Mouse (Mus musculus): Measurements from ENCODE around the gene Zfp146. TPM values are rescaled to one million over a fixed set of nuclear protein-coding genes. Genes with fewer than 3 reads are reported as not detected.

Gene Zfp146
- total and polyA plus RNA-seq, 3 experiments = 42.0 to 45.0 (median 43.1) TPM

DNA sequence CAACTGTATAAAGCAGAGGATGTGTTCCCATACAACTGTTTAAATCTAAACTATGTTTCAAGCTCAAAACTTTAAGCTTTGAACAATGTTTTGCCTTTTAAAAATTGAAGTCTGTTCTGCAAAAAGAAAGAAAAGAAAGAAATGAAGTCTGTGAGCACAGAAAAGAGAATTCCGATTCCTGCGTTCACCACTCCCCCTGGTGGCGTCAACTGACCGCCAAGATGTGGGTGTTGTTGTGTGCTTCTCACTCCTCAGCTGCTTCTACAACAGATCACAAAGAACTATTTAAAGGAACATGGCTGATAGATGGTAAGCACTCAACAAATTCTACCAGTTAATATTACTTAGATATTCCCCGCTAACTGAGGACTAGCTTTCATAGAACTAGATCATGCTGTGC lies 6.4 kb downstream of the Zfp146 start:
- Histone ChIP-seq H3K27me3 (replicated peaks) (no peaks in the 10 kb centered on the region), H3K4me3 (replicated peaks in 1 of 3; ENCODE audit: low read depth in 2 of 3, low read length in 2 of 3, poor library complexity in 1 of 3) (no peak overlapping the region), H3K27ac (ENCODE audit: insufficient read depth, low read depth) (no peak overlapping the region), H3K4me1 (ENCODE audit: control insufficient read depth in 1 of 2, insufficient read depth in 2 of 2) (peaks cover 0 to 6% of the 10 kb centered on the region in 2 experiments; a peak in 1 of 4 replicates), H3K4me2 (ENCODE audit: insufficient read depth, low read depth, poor library complexity, severe bottlenecking) (no peak overlapping the region), H3K9me3 (replicated peaks; ENCODE audit: low read length) (peaks cover 88% of the 10 kb centered on the region), H3K79me2 (replicated peaks; ENCODE audit: control insufficient read depth, extremely low read depth, insufficient read depth, poor library complexity, severe bottlenecking) (peaks cover 58% of the 10 kb centered on the region), H3K9ac (ENCODE audit: insufficient read depth, low read depth) (no peak overlapping the region), H3K36me3 (replicated peaks in 1 of 2; ENCODE audit: control insufficient read depth in 1 of 2, insufficient read depth in 1 of 2, low read length in 1 of 2) (peaks cover 68 to 94% of the 10 kb centered on the region in 2 experiments)
- DNase-seq (ENCODE audit: extremely low read depth) = no peak
- dilution Hi-C loops (cut with MboI; ENCODE audit: extremely low pct_ligation_motif_present, extremely low pct_unique_long_range_greater_than_20kb, low sequenced_read_pairs) (no loop called here), in situ Hi-C loops (cut with MboI; ENCODE audit: low pct_ligation_motif_present, low pct_unique_long_range_greater_than_20kb, low sequenced_read_pairs) (no loop called here)
- TF ChIP-seq MAZ (IDR thresholded peaks at IDR 0.05; ENCODE audit: low read depth, low read length) = no peak
- TF ChIP-seq RCOR1 (conservative IDR thresholded peaks at IDR 0.05; ENCODE audit: low read depth, low read length) = no peak
- no peak for TF ChIP-seq ZNF384 (IDR thresholded peaks at IDR 0.05; ENCODE audit: low read depth, low read length)
- TF ChIP-seq TCF12 (IDR thresholded peaks at IDR 0.05; ENCODE audit: low read depth, low read length) = no peak
- TF ChIP-seq PAX5 (IDR thresholded peaks at IDR 0.05; ENCODE audit: low read length) = no peak

- in situ Hi-C loops (cut with MboI; ENCODE audit: low pct_ligation_motif_present, low pct_unique_long_range_greater_than_20kb, low sequenced_read_pairs) = no loop called here
- Histone ChIP-seq H3K4me1 (ENCODE audit: control insufficient read depth in 1 of 2, insufficient read depth in 2 of 2) (no peaks in the 10 kb centered on the region), H3K36me3 (replicated peaks in 1 of 2; ENCODE audit: control insufficient read depth in 1 of 2, insufficient read depth in 1 of 2, low read length in 1 of 2) (peaks cover 30 to 71% of the 10 kb centered on the region in 2 experiments)
Measured at GRCm38 (mm10) chr7:30155507-30155906, 14.0 kb downstream of the Zfp146 start.

DNA sequence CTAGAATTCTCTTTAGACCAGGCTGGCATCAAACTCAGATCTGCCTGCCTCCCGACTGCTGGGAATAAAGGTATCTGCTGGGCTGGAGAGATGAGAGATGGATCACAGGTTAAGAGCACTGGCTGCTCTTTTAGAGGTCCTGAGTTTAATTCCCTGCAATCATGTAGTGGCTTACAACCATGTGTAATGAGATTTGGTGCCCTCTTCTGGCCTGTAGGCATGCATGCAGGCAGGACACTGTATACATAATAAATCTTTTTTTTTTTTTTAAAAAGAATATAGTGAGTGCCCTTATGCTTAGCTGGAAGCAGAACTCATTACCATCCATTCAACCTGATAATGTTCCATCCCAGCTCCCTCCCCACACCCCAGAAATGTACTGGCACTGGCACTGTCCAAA lies 15.5 kb downstream of the Zfp146 start:
- H3K9ac ChIP-seq (ENCODE audit: insufficient read depth, low read depth) = no peak overlapping the region
- in situ Hi-C loops (cut with MboI; ENCODE audit: low pct_ligation_motif_present, low pct_unique_long_range_greater_than_20kb, low sequenced_read_pairs) = no loop called here
- H3K4me3 ChIP-seq (replicated peaks in 1 of 3; ENCODE audit: low read depth in 2 of 3, low read length in 2 of 3, poor library complexity in 1 of 3) = no peak overlapping the region
- dilution Hi-C loops (cut with MboI; ENCODE audit: extremely low pct_ligation_motif_present, extremely low pct_unique_long_range_greater_than_20kb, low sequenced_read_pairs) = no loop called here
- TF ChIP-seq ZNF384 (IDR thresholded peaks at IDR 0.05; ENCODE audit: low read depth, low read length) = 0 out of 2 replicates have a peak, but pooled peaks have one; percentile 10
- no peak for TF ChIP-seq ELF1 (IDR thresholded peaks at IDR 0.05; ENCODE audit: low read depth, low read length)
- H3K4me2 ChIP-seq (ENCODE audit: insufficient read depth, low read depth, poor library complexity, severe bottlenecking) = no peak overlapping the region
- no peaks in the 10 kb centered on the region for H3K27me3 ChIP-seq (replicated peaks)
- H3K79me2 ChIP-seq (replicated peaks; ENCODE audit: control insufficient read depth, extremely low read depth, insufficient read depth, poor library complexity, severe bottlenecking) = no peaks in the 10 kb centered on the region; the same call in 1 of the 2 replicates
- H3K9me3 ChIP-seq (replicated peaks; ENCODE audit: low read length) = peaks cover 79% of the 10 kb centered on the region
- H3K36me3 ChIP-seq (replicated peaks in 1 of 2; ENCODE audit: control insufficient read depth in 1 of 2, insufficient read depth in 1 of 2, low read length in 1 of 2) = peaks cover 19 to 66% of the 10 kb centered on the region in 2 experiments
- DNase-seq (ENCODE audit: extremely low read depth) = no peak
- H3K4me1 ChIP-seq (ENCODE audit: control insufficient read depth in 1 of 2, insufficient read depth in 2 of 2) = no peaks in the 10 kb centered on the region
- no peak overlapping the region for H3K27ac ChIP-seq (ENCODE audit: insufficient read depth, low read depth)

More at GRCm38 (mm10) chr7:30155507-30155906, 14.0 kb downstream of the Zfp146 start:
- no peak overlapping the region for H3K4me2 ChIP-seq (ENCODE audit: insufficient read depth, low read depth, poor library complexity, severe bottlenecking)
- peaks cover 79% of the 10 kb centered on the region for H3K9me3 ChIP-seq (replicated peaks; ENCODE audit: low read length)
- H3K27ac ChIP-seq (ENCODE audit: insufficient read depth, low read depth) = no peak overlapping the region
- no peak overlapping the region for H3K4me3 ChIP-seq (replicated peaks in 1 of 3; ENCODE audit: low read depth in 2 of 3, low read length in 2 of 3, poor library complexity in 1 of 3)
- H3K9ac ChIP-seq (ENCODE audit: insufficient read depth, low read depth) = no peak overlapping the region
- H3K27me3 ChIP-seq (replicated peaks) = no peaks in the 10 kb centered on the region
- dilution Hi-C loops (cut with MboI; ENCODE audit: extremely low pct_ligation_motif_present, extremely low pct_unique_long_range_greater_than_20kb, low sequenced_read_pairs) = no loop called here
- no peaks in the 10 kb centered on the region; the same call in 1 of the 2 replicates for H3K79me2 ChIP-seq (replicated peaks; ENCODE audit: control insufficient read depth, extremely low read depth, insufficient read depth, poor library complexity, severe bottlenecking)
- DNase-seq (ENCODE audit: extremely low read depth) = no peak
- TF ChIP-seq MAFK (IDR thresholded peaks at IDR 0.05; ENCODE audit: insufficient replicate concordance, low read length) (no peak), CHD2 (IDR thresholded peaks at IDR 0.05; ENCODE audit: low read length) (no peak), MAX (IDR thresholded peaks at IDR 0.05; ENCODE audit: low read length) (no peak), SIN3A (IDR thresholded peaks at IDR 0.05; ENCODE audit: low read length) (no peak), CHD1 (IDR thresholded peaks at IDR 0.05; ENCODE audit: low read depth, low read length) (no peak), GABPA (IDR thresholded peaks at IDR 0.05; ENCODE audit: insufficient replicate concordance, low read depth, low read length) (no peak), ZMIZ1 (IDR thresholded peaks at IDR 0.05; ENCODE audit: low read depth, low read length) (no peak), SMC3 (IDR thresholded peaks at IDR 0.05; ENCODE audit: low read depth, low read length) (no peak), IRF4 (IDR thresholded peaks at IDR 0.05; ENCODE audit: low read depth, low read length) (no peak), ZKSCAN1 (IDR thresholded peaks at IDR 0.05; ENCODE audit: borderline replicate concordance, low read depth, low read length) (no peak), RAD21 (IDR thresholded peaks at IDR 0.05; ENCODE audit: low read depth, low read length) (no peak), POLR2AphosphoS2 (IDR thresholded peaks at IDR 0.05; ENCODE audit: low read depth, low read length) (no peak), BHLHE40 (IDR thresholded peaks at IDR 0.05; ENCODE audit: low read depth, low read length) (no peak), JUN (IDR thresholded peaks at IDR 0.05; ENCODE audit: insufficient read depth, low read depth, low read length) (no peak), CTCF (conservative IDR thresholded peaks at IDR 0.05 in 1 of 2, IDR thresholded peaks at IDR 0.05 in 1 of 2; ENCODE audit: low read depth in 2 of 2, low read length in 2 of 2) (no peak), ZC3H11A (IDR thresholded peaks at IDR 0.05; ENCODE audit: low read depth, low read length) (no peak), USF2 (conservative IDR thresholded peaks at IDR 0.05; ENCODE audit: low read depth, low read length) (no peak), TCF12 (IDR thresholded peaks at IDR 0.05; ENCODE audit: low read depth, low read length) (no peak), UBTF (IDR thresholded peaks at IDR 0.05; ENCODE audit: low read depth, low read length) (no peak), NELFE (IDR thresholded peaks at IDR 0.05; ENCODE audit: low read depth, low read length) (no peak)

All from CH12.LX (cell line).